Mouse (Mus musculus): ENCODE measurements around the gene Mtss1l. TPM values are rescaled to one million over a fixed set of nuclear protein-coding genes. Genes with fewer than 3 reads are reported as not detected.
A peak's percentile ranks its signal among the peaks of the same experiment; 100 is the strongest.

Gene Mtss1l
- polyA plus RNA-seq, 1 experiment from 2014 or later, result 12.4 TPM

DNA sequence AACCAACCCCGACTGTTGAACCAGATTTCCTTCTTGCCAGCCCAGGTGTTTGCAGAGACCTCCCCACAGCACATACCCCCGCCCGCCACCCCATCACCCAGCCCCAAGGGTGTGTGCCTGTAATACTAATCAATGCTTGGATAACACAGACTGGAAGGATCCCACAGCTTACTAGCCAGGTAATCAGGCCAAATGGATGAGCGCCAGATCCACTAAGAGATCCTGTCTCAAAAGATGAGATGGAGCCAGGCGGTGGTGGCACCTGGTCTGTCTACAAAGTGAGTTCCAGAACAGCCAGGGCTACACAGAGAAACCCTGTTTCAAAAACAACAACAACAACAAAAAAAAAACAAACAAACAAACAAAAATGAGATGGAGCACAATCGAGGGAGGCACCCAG is 46.0 kb downstream of the Mtss1l start:
- 91% methylated on average over 6 of the region's 6 CpGs for WGBS
- H3K4me2 ChIP-seq (ENCODE audit: low read length), result no peak overlapping the region
- no peak overlapping the region for H3K27ac ChIP-seq
- no peaks in the 10 kb centered on the region for H3K36me3 ChIP-seq (ENCODE audit: insufficient read depth, low read length)
- ATAC-seq (replicated peaks; ENCODE audit: low FRiP score, low read depth) (no peak), DNase-seq (ENCODE audit: low spot score) (no peak)
- H3K9me3 ChIP-seq (replicated peaks; ENCODE audit: low read length), result no peaks in the 10 kb centered on the region
- no peaks in the 10 kb centered on the region for H3K4me1 ChIP-seq (replicated peaks; ENCODE audit: insufficient read depth, low read length)
- no peaks in the 10 kb centered on the region for H3K27me3 ChIP-seq (ENCODE audit: insufficient read depth, low read length)
- TF ChIP-seq CTCF (IDR thresholded peaks at IDR 0.05; ENCODE audit: low read depth), result no peak
- H3K4me3 ChIP-seq (replicated peaks; ENCODE audit: low read depth, low read length), result no peak overlapping the region
- H3K9ac ChIP-seq (ENCODE audit: low read depth, low read length), result no peak overlapping the region

DNA sequence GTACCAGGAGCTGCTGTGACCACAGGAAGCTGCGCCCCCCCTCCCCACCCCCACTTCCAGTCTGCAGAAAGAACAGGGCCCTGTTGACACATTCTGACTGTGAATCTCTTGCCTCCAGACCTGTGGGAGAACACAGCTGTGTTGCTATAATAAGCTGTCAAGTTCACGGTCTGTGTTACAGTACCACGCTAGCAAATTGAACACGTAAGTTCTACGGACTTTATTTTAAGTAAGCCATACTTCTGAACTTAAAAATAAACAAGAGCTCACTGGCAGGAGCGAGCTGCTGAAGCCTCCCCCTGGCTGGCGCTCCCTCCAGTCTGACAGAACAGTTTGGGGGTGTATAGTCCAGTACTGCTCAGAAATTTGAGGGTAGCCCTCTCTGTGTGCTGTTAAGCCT is 51.2 kb downstream of the Mtss1l start:
- no peaks in the 10 kb centered on the region for H3K27me3 ChIP-seq (ENCODE audit: insufficient read depth, low read length)
- ATAC-seq (replicated peaks; ENCODE audit: low FRiP score, low read depth) (no peak), DNase-seq (ENCODE audit: low spot score) (no peak)
- H3K27ac ChIP-seq, result no peak overlapping the region
- H3K36me3 ChIP-seq (ENCODE audit: insufficient read depth, low read length), result no peaks in the 10 kb centered on the region
- no peak overlapping the region for H3K9ac ChIP-seq (ENCODE audit: low read depth, low read length)
- no peak for TF ChIP-seq CTCF (IDR thresholded peaks at IDR 0.05; ENCODE audit: low read depth)
- no peaks in the 10 kb centered on the region for H3K4me1 ChIP-seq (replicated peaks; ENCODE audit: insufficient read depth, low read length)
- H3K4me3 ChIP-seq (replicated peaks; ENCODE audit: low read depth, low read length), result no peak overlapping the region
- H3K9me3 ChIP-seq (replicated peaks; ENCODE audit: low read length), result no peaks in the 10 kb centered on the region
- H3K4me2 ChIP-seq (ENCODE audit: low read length), result no peak overlapping the region
- WGBS, result 61% methylated on average over 7 of the region's 7 CpGs

DNA sequence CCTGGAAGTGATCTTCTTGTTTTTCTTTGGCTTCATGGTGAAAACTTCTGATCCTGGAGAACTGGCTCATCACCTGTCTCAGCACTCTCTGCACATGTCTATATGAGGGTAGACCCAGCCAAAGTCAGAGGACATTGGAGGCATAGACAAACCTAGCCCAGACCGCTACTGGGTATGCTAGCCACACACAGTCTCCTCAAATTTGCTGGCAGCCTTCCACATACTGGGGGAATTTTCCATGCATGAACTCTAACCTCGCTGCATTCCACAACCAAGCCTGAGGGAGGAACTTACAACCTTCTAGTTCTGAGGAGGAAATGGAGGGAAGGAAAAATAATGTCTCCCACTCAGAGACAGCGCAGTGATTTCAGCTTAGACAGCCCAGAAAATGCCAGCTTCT is 52.8 kb downstream of the Mtss1l start:
- DNase-seq (ENCODE audit: low spot score) (peak; percentile 65), ATAC-seq (replicated peaks; ENCODE audit: low FRiP score, low read depth) (0 out of 2 replicates have a peak, but pooled peaks have one; percentile 36)
- no peaks in the 10 kb centered on the region for H3K27me3 ChIP-seq (ENCODE audit: insufficient read depth, low read length)
- WGBS, result 35% methylated on average over 3 of the region's 3 CpGs
- no peak overlapping the region for H3K4me2 ChIP-seq (ENCODE audit: low read length)
- H3K4me3 ChIP-seq (replicated peaks; ENCODE audit: low read depth, low read length), result no peak overlapping the region
- peak overlapping the region; percentile 74 for H3K27ac ChIP-seq
- no peak for TF ChIP-seq CTCF (IDR thresholded peaks at IDR 0.05; ENCODE audit: low read depth)
- H3K9me3 ChIP-seq (replicated peaks; ENCODE audit: low read length), result no peaks in the 10 kb centered on the region
- no peaks in the 10 kb centered on the region for H3K4me1 ChIP-seq (replicated peaks; ENCODE audit: insufficient read depth, low read length)
- no peaks in the 10 kb centered on the region for H3K36me3 ChIP-seq (ENCODE audit: insufficient read depth, low read length)
- no peak overlapping the region for H3K9ac ChIP-seq (ENCODE audit: low read depth, low read length)

DNA sequence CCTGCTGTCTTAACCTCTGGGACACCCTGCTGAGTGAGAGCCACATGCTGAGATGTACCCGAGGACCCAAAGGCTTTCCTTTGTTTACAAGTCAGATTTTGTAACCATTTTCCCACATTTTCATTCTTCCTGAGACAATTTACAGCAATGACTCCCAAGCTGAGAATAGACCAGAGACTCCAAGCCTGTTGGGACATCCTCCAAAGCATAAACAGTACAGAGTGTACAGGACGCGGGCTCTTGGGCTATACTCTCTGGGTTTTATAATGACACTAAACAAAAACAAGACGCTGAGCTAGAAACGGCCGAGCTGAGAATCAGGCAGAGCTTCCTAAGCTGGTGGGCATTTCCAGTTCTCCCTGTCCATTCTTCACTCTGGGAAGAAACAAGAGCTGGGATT is 53.4 kb downstream of the Mtss1l start:
- no peak overlapping the region for H3K4me2 ChIP-seq (ENCODE audit: low read length)
- no peak overlapping the region for H3K9ac ChIP-seq (ENCODE audit: low read depth, low read length)
- TF ChIP-seq CTCF (IDR thresholded peaks at IDR 0.05; ENCODE audit: low read depth), result no peak
- no peaks in the 10 kb centered on the region for H3K9me3 ChIP-seq (replicated peaks; ENCODE audit: low read length)
- no peak for ATAC-seq (replicated peaks; ENCODE audit: low FRiP score, low read depth)
- H3K4me3 ChIP-seq (replicated peaks; ENCODE audit: low read depth, low read length), result no peak overlapping the region
- no peaks in the 10 kb centered on the region for H3K4me1 ChIP-seq (replicated peaks; ENCODE audit: insufficient read depth, low read length)
- H3K36me3 ChIP-seq (ENCODE audit: insufficient read depth, low read length), result no peaks in the 10 kb centered on the region
- WGBS, result 81% methylated on average over 6 of the region's 6 CpGs
- DNase-seq (ENCODE audit: low spot score), result no peak
- H3K27ac ChIP-seq, result peak overlapping the region; percentile 74
- no peaks in the 10 kb centered on the region for H3K27me3 ChIP-seq (ENCODE audit: insufficient read depth, low read length)

DNA sequence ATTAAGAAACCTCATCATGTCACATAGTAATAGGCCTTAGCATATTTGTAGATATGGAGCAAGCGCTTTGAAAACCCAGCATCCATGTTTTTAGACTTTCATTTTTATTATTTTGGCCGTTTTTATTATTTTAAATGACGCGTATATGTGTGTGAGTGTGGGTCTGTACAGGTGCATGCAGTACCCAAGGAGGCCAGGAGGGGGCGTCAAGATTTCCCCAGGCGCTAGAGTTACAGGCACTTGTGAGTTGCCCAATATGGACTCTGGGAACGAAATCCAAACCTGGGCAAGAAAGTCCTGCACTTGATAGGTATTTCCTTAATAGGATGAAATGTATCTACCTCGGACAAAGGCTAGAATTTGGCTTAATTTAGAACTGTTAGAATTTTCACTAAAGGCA is 54.0 kb downstream of the Mtss1l start:
- no peaks in the 10 kb centered on the region for H3K9me3 ChIP-seq (replicated peaks; ENCODE audit: low read length)
- H3K9ac ChIP-seq (ENCODE audit: low read depth, low read length), result no peak overlapping the region
- ATAC-seq (replicated peaks; ENCODE audit: low FRiP score, low read depth), result no peak
- H3K36me3 ChIP-seq (ENCODE audit: insufficient read depth, low read length), result no peaks in the 10 kb centered on the region
- H3K27me3 ChIP-seq (ENCODE audit: insufficient read depth, low read length), result no peaks in the 10 kb centered on the region
- peak; percentile 60 for TF ChIP-seq CTCF (IDR thresholded peaks at IDR 0.05; ENCODE audit: low read depth)
- peak overlapping the region; percentile 74; the same call in 1 of the 2 replicates for H3K27ac ChIP-seq
- WGBS, result 85% methylated on average over 8 of the region's 8 CpGs
- no peaks in the 10 kb centered on the region for H3K4me1 ChIP-seq (replicated peaks; ENCODE audit: insufficient read depth, low read length)
- no peak for DNase-seq (ENCODE audit: low spot score)
- no peak overlapping the region for H3K4me3 ChIP-seq (replicated peaks; ENCODE audit: low read depth, low read length)
- no peak overlapping the region for H3K4me2 ChIP-seq (ENCODE audit: low read length)

DNA sequence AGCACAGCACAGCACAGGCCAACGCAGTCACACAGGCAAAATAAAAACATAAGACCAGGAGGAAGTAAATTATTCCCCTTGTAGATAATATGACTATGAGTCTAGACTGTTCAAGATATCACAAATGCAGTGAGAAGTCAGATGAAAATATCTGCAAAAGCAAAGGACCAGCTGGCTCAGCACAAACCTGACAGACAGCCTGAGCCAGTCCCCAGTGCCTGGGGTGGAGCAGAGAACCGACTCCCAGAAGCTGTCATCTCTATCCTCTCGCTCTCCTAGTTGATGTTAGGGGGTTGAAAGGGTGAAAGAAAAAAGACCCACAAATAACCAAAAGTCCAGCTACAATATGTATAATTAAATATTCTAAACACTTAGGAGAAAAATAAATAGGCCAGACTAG is 54.4 kb downstream of the Mtss1l start:
- Histone ChIP-seq H3K4me3 (replicated peaks; ENCODE audit: low read depth, low read length) (no peak overlapping the region), H3K36me3 (ENCODE audit: insufficient read depth, low read length) (no peaks in the 10 kb centered on the region), H3K9me3 (replicated peaks; ENCODE audit: low read length) (no peaks in the 10 kb centered on the region), H3K27me3 (ENCODE audit: insufficient read depth, low read length) (no peaks in the 10 kb centered on the region), H3K9ac (ENCODE audit: low read depth, low read length) (no peak overlapping the region), H3K4me1 (replicated peaks; ENCODE audit: insufficient read depth, low read length) (no peaks in the 10 kb centered on the region), H3K27ac (no peak overlapping the region), H3K4me2 (ENCODE audit: low read length) (no peak overlapping the region)
- no peak for TF ChIP-seq CTCF (IDR thresholded peaks at IDR 0.05; ENCODE audit: low read depth)
- no peak for ATAC-seq (replicated peaks; ENCODE audit: low FRiP score, low read depth)
- DNase-seq (ENCODE audit: low spot score), result peak; percentile 46
- 66% methylated on average over 3 of the region's 3 CpGs for WGBS

DNA sequence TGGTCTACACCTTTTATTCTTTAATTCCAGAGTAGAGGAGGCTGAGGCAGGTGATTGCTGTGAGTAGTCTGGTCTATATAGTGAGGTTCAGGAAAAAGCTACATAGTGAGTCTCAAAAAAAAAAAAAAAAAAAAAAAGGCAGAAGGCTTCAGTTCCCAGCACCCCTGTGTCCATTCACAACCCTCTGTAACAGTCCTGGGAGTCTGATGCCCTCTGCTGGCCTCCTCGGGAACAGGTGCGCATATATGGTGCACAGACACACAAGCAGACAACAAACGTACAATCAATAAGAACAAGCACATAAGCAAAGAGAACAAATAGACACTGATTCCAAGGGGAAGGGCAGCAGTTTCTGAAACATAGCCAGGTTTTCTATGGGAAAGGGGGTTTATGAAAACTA is 55.1 kb downstream of the Mtss1l start:
- ATAC-seq (replicated peaks; ENCODE audit: low FRiP score, low read depth), result no peak
- no peak for DNase-seq (ENCODE audit: low spot score)
- H3K27me3 ChIP-seq (ENCODE audit: insufficient read depth, low read length), result no peaks in the 10 kb centered on the region
- H3K9me3 ChIP-seq (replicated peaks; ENCODE audit: low read length), result no peaks in the 10 kb centered on the region
- H3K36me3 ChIP-seq (ENCODE audit: insufficient read depth, low read length), result no peaks in the 10 kb centered on the region
- H3K9ac ChIP-seq (ENCODE audit: low read depth, low read length), result no peak overlapping the region
- H3K27ac ChIP-seq, result no peak overlapping the region
- H3K4me1 ChIP-seq (replicated peaks; ENCODE audit: insufficient read depth, low read length), result no peaks in the 10 kb centered on the region
- WGBS, result 96% methylated on average over 3 of the region's 3 CpGs
- no peak overlapping the region for H3K4me2 ChIP-seq (ENCODE audit: low read length)
- 0 out of 2 replicates have a peak, but pooled peaks have one; percentile 20 for TF ChIP-seq CTCF (IDR thresholded peaks at IDR 0.05; ENCODE audit: low read depth)
- H3K4me3 ChIP-seq (replicated peaks; ENCODE audit: low read depth, low read length), result no peak overlapping the region

Measured in kidney, postnatal 0 days (tissue).